Mouse (Mus musculus): ENCODE data around the gene Adcy10.

Gene Adcy10

GRCm38 (mm10) chr1:165484688-165485233, at the start of gene Adcy10:
Gene Adcy10 (plus strand): TSS chr1:165485183.
- no peak for DNase-seq (ENCODE audit: low spot score in 2 of 2)

DNA sequence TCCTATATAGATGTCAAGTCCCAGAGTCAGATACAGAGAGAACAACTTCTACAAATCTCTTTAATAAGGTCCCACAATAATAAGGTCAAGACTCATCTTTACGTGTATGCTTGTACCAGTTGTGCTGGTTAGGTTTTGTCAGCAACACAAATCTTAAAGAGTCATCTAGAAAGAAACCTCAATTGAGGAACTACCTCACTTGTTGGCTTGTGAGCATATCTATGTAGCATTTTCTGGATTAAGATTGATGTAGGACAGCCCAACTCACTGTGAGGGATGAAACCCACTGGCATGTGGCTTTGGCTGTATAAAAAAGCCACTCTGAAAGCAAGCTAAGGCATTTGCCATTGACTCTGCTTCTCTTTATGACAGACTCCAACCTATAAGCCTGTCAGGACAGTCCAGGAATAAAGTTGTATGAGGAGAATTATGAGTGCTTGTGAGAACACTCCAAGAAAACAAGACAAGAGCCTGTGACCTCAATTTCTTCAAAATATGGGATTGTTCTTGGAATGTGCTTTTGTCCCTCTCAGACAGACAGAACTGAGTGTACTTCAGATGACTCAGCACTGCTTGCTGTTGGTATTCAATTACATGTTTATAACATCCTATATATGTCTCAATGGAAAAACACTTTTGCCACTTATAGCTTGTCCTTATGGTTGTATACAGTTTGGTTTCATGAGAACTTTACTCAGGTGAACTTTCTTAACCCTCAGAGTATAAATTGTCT, 46.5 kb upstream of the Adcy10 start:
- DNase-seq (ENCODE audit: low spot score in 2 of 2): no peak

DNA sequence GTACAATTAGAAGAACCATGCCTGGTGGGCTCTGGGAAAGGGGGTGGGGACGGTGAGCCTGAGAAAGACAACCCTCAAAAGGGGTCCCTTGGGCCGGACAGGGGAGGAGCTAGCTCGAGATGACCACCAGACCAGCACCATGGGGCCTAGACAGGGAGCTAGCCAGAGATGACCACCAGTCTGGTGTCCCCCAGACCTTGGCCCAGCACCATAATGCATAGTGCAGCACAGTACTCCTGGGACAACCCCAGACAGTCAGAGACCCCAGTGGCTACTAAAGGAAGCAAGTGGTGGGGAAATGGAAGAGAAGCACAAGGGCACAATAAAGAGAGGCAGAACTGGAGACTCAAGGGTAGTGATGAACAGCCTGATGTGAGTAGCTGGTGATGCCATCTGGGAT, 44.2 kb upstream of the Adcy10 start:
- no peak for DNase-seq (ENCODE audit: low spot score in 2 of 2)

DNA sequence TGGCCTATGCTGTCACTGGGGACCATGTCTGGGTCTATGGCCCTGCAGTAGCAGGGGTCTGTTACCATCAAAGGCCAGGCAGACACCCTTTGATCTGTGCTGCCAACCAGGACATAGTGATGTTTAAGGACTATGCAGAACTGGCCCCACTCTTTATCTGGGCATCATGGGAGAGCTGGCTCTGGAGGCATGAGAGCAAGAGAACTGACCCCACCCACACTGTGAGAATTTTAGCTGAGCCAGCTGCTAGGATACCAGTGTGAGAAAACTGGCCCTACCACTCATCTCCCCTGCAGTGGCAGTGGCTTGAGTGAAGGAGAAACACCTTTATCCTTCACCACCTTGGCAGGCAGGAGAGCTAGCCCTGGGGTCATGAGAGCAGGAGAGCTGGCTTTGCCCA, 43.8 kb upstream of the Adcy10 start:
- DNase-seq (ENCODE audit: low spot score in 2 of 2): no peak

DNA sequence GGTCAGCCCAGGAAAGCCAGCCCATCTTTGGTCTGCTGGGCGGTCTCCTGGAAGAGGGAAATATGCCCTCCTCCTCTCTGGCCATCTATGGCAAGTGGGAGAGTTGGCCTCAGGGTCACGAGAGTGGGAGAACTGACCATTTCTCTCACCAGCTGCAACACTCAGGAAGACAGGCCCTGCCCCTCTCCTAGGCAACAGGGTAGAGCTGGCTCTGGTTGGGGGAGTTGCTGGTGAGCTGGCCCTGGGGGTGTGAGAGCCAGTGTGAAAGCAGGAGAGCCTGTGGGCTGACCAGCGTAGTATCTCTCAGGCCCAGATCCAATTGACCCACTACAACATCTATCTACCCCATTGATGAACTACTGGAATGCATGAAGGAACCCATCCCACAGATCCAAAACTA, 43.3 kb upstream of the Adcy10 start:
- DNase-seq (ENCODE audit: low spot score in 2 of 2): no peak

DNA sequence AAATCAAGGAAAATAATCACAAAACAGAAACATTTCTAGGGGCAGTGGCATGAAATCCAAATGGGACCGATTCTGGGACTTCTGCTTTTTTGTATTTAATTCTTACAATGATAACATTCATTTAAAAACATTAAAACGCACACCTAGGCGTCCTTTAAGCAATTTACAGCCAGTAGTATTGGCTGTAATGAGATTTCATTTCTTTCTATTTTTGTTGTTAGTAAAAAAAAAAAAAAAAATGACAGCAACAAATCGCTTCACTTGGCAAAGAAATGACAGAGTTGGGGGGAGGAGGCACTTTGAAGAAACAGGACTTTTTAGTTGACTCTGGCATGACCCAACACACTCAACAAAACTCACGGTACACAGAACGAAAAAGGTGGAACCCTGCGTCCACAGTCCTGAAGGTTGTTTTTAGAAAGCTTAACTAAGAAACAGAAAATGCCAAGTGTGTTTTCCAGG, 25.9 kb upstream of the Adcy10 start:
- DNase-seq (ENCODE audit: low spot score in 2 of 2): no peak

- peak; percentile 28 to 30 for DNase-seq (ENCODE audit: low spot score in 2 of 2)
Measured at GRCm38 (mm10) chr1:165459503-165460181, 25.3 kb upstream of the Adcy10 start.

- peak; percentile 100 for DNase-seq (ENCODE audit: low spot score in 2 of 2)
Measured at GRCm38 (mm10) chr1:165460360-165460800, 24.6 kb upstream of the Adcy10 start, which contains the start of the genes Dcaf6 and Mpc2. Gene Dcaf6 (minus strand): TSS chr1:165460475. Gene Mpc2 (plus strand): TSS chr1:165460637.

- peak; percentile 99 to 100 for DNase-seq (ENCODE audit: low spot score in 2 of 2)
Measured at GRCm38 (mm10) chr1:165460801-165461377, 24.1 kb upstream of the Adcy10 start.

DNA sequence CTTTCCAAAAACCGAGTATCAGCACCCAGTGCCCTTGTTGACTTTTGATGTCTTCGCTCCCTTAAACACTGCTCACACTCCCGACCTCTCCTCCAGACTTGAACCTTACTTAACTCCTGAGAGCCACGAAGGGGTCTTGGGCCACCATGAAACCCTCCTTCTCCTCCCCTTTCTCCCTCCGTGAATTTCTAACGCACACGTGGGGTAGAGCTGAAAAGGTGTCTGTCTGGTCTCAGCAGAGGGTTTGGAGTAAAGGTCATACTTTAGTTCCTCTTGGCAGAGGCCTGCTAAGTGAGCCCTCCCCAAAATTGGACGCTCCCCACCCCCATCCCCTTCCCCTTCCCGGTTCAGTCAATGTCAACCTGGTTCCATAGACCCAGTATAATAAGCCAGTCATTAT, 23.3 kb upstream of the Adcy10 start:
- DNase-seq (ENCODE audit: low spot score in 2 of 2): peak in 1 of 2 experiments; percentile 10

GRCm38 (mm10) chr1:165462861-165463260, 22.1 kb upstream of the Adcy10 start:
- no peak for DNase-seq (ENCODE audit: low spot score in 2 of 2)

DNA sequence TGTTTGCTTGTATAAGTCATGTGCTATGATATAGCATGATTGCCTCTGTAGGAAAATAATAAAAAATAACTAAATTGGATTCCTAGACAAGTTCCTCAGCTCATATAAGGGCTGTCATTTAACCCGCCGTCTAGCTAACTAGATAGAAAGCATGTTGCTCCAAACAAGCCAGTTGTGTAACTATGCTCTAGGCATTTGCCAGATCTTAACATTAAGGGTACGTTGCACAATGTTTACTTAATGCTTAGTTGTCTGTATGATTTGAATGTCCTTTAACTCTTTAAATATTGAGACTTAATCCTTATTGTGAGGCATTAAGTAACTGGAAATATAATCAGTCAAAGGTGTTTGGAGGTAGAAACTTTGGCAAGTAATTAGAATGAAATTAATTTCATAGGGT, 20.4 kb upstream of the Adcy10 start:
- no peak for DNase-seq (ENCODE audit: low spot score in 2 of 2)

DNA sequence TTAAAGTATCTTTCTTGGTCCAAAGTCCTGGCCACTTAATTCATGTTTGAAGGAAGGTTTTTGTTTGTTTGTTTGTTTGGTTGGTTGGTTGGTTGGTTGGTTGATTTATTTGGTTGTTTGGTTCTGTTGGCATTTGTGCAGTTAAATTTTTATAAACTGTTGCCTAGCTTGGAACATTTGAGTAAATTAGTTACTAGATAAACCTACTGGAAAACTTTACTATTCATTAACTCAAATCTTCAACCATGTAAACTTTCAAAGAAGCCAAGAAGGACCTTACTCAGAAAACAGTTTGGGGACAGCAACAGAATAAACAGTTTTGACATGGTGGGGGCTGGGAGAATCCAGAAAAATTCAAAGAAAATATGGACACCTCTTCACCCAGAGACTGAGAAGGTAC, 16.0 kb upstream of the Adcy10 start:
- DNase-seq (ENCODE audit: low spot score in 2 of 2): no peak

DNA sequence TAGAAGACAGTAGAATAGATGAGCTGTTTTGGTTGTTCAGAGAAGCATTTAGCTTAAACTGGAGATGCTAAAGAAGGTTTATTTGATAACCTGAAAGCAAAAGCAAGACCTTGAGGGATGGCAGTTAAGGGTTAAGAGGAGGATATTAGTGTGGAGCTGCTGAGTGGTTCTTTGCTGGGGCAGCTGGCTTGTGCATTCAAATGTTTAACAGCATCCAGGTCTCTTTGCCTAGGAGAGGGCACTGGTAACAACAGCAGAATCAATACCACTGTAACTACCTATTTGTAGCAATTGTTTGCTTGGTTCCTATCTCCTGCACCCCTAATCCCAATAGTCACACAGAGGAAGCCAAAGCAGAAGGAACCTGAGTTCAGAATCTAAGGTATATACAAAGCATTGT, 15.3 kb upstream of the Adcy10 start:
- DNase-seq (ENCODE audit: low spot score in 2 of 2): no peak

GRCm38 (mm10) chr1:165471490-165471889, 13.5 kb upstream of the Adcy10 start:
- no peak for DNase-seq (ENCODE audit: low spot score in 2 of 2)

GRCm38 (mm10) chr1:165486108-165486507, 1.1 kb downstream of the Adcy10 start:
- no peak for DNase-seq (ENCODE audit: low spot score in 2 of 2)

- no peak for DNase-seq (ENCODE audit: low spot score in 2 of 2)
Measured at GRCm38 (mm10) chr1:165489197-165489596, 4.2 kb downstream of the Adcy10 start.

GRCm38 (mm10) chr1:165498856-165499255, 13.9 kb downstream of the Adcy10 start:
- no peak for DNase-seq (ENCODE audit: low spot score in 2 of 2)

DNA sequence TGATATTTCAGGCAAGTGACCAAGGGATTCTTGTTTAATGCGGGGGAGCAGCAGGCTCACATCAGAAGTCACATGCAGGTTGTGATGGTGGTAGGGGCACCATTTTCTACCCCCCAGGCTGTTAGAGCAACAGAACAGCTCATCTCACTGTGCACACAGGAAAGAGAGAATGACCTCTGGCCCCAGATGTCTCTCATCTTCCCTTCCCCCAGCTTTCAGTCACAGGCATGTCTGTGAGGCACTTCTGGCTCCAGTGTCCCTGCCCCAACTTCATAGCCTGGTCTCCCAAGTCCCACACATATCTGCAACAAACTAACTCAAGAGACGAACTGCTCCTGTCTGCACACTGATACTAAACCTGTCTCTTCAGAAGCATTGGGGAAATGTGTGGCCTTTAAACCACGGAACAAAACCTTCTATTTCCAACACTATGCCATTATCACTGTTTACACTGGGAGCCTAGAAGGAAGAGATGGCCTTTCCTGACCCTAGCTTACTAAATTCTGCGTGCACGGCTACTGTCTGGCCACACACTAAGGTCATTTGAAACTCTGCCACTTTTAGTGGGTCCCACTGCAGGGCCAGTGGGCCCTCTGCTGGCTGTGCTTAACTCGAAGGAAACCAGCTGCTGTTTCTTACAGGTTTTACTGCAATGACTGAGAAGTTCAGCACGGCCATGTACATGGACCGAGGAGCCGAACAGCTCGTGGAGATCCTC, 18.5 kb downstream of the Adcy10 start:
- DNase-seq (ENCODE audit: low spot score in 2 of 2): peak in 1 of 2 experiments; percentile 7

- no peak for DNase-seq (ENCODE audit: low spot score in 2 of 2)
Measured at GRCm38 (mm10) chr1:165506303-165506702, 21.3 kb downstream of the Adcy10 start.

DNA sequence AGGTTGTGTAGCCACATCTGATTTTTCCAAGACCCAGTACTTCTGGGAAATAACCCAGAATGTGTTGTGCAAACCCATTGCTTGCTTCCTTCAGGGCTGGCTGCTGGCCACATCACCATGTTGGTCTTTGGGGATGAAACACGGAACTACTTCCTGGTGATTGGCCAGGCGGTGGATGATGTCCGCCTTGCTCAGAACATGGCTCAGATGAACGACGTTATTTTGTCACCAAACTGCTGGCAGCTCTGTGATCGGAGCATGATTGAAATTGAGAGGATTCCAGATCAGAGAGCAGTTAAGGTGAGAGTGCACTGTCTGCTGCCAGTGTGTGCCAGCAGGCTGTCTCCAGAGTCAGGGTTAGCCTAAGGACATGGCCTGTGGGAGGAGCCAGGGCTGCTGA, 25.2 kb downstream of the Adcy10 start:
- DNase-seq (ENCODE audit: low spot score in 2 of 2): no peak

DNA sequence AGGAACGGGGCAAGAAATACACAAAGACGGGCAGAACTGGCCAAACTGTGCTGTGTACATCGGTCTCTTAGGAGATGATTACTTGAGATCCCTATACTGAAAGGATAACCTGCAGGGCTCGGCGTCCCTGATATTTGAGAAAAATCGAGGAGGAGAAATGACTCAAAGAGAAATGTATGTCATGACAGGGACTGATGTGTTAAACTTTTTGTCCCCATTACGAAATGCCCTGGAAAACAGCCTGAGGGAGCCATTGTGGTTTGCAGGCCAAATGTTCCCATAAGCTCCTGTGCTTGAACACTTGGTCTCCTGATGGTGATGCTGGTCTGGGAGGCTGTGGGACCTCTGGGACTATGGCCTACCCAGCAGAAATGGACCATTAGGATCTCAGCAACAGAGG, 35.7 kb downstream of the Adcy10 start:
- no peak for DNase-seq (ENCODE audit: low spot score in 2 of 2)
